Mouse (Mus musculus): ENCODE data around the gene Tfam.

DNA sequence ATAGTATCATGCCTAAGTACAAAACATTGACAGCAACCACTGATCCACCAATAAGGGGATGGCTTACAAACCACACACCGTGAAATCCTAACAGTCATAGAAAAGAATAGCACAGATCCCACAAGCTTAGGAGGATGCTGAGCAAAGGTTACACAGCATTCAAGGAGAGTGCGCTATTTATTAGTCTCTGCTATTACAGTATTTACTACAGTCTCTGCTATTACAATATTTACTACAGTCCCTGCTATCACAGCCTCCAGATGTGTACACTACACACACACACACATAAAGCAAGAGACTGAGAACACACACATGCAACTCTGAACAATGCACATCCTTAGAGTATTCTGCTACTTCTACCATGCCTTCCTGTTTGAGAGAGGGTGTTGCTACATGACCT is 29.9 kb upstream of the Tfam start:
- no peak for TF ChIP-seq POLR2A (IDR thresholded peaks at IDR 0.05; ENCODE audit: borderline replicate concordance, extremely low read depth, low read depth, low read length)
- no peak for TF ChIP-seq CTCF (IDR thresholded peaks at IDR 0.05; ENCODE audit: insufficient read depth, low read length)

All from lung, adult 2 months (tissue).